Mouse (Mus musculus) MEL (cell line): ENCODE data around the gene Glrx2. TPM values are rescaled to one million over a fixed set of nuclear protein-coding genes. Genes with fewer than 3 reads are reported as not detected.

ENCODE experiments used
- DNase-seq: peaks from one replicate; pipeline ENCODE4 v3.0.0; 2011; ENCODE audit warnings: low read depth, low spot score
- H3K27ac ChIP-seq: 2 replicates; pipeline ENCODE4 v1.5.1; 2012; ENCODE audit warnings: low read depth, mild to moderate bottlenecking, control low read depth, low read length, moderate library complexity; ENCODE audit not compliant: control insufficient read depth
- H3K27me3 ChIP-seq, 2 experiments: fragments of 150-350 bp in 1 of 2; sonication (generic) in 1 of 2; 2 replicates each; pipeline ENCODE4 v1.6.1; 2012; ENCODE audit warnings: low read length in 2 of 2, mild to moderate bottlenecking in 2 of 2, improper control_type of control experiment in 1 of 2, moderate library complexity in 1 of 2; ENCODE audit not compliant: insufficient read depth in 2 of 2, control insufficient read depth in 1 of 2
- H3K36me3 ChIP-seq, 2 experiments: 2 replicates each; pipeline ENCODE4 v1.6.1; 2012 to 2014; ENCODE audit warnings: low read length in 2 of 2, improper control_type of control experiment in 1 of 2, inconsistent platforms in 1 of 2, mild to moderate bottlenecking in 1 of 2; ENCODE audit not compliant: insufficient read depth in 2 of 2, control insufficient read depth in 1 of 2
- H3K4me1 ChIP-seq, 2 experiments: fragments of 150-350 bp in 1 of 2; sonication (generic) in 1 of 2; 2 replicates each; pipeline ENCODE4 v1.6.1; 2012; ENCODE audit warnings: low read length in 2 of 2, improper control_type of control experiment in 1 of 2, mild to moderate bottlenecking in 1 of 2; ENCODE audit not compliant: insufficient read depth in 2 of 2, control insufficient read depth in 1 of 2
- H3K4me3 ChIP-seq, 2 experiments: fragments of 150-350 bp in 1 of 2; sonication (generic) in 1 of 2; 2 replicates each; pipeline ENCODE4 v1.5.1; 2012; ENCODE audit warnings: low read depth in 2 of 2, low read length in 2 of 2, mild to moderate bottlenecking in 2 of 2, moderate library complexity in 2 of 2, control low read depth in 1 of 2, improper control_type of control experiment in 1 of 2; ENCODE audit not compliant: control insufficient read depth in 1 of 2, insufficient read depth in 1 of 2
- H3K79me2 ChIP-seq: 2 replicates; pipeline ENCODE4 v1.6.1; 2012; ENCODE audit warnings: mild to moderate bottlenecking, low read length, moderate library complexity; ENCODE audit not compliant: control insufficient read depth, poor library complexity, insufficient read depth
- H3K9ac ChIP-seq: 2 replicates; pipeline ENCODE4 v1.6.1; 2012; ENCODE audit warnings: low read depth, mild to moderate bottlenecking, control low read depth, low read length, moderate library complexity; ENCODE audit not compliant: control insufficient read depth, poor library complexity, severe bottlenecking
- H3K9me3 ChIP-seq: fragments of 150-350 bp; sonication (generic); replicated peaks from 2 replicates; pipeline ENCODE4 v1.6.1; 2012; ENCODE audit warnings: mild to moderate bottlenecking, low read length, improper control_type of control experiment, moderate library complexity; ENCODE audit not compliant: insufficient read depth
- CHD1 ChIP-seq: IDR thresholded peaks from 2 replicates; pipeline ENCODE4 v1.6.1; 2012; ENCODE audit warnings: low read depth, mild to moderate bottlenecking, inconsistent platforms, low read length, improper control_type of control experiment
- CHD2 ChIP-seq: IDR thresholded peaks from 2 replicates; pipeline ENCODE4 v1.6.1; 2011; ENCODE audit warnings: low read length, improper control_type of control experiment
- GATA1 ChIP-seq: IDR thresholded peaks from 2 replicates; pipeline ENCODE4 v1.6.1; 2011; ENCODE audit warnings: low read depth, low read length, improper control_type of control experiment
- JUND ChIP-seq: IDR thresholded peaks from 2 replicates; pipeline ENCODE4 v1.6.1; 2011; ENCODE audit warnings: low read depth, mild to moderate bottlenecking, improper control_type of control experiment, low read length
- MAX ChIP-seq: IDR thresholded peaks from 2 replicates; pipeline ENCODE4 v1.6.1; 2011; ENCODE audit warnings: low read length, improper control_type of control experiment
- MAZ ChIP-seq: IDR thresholded peaks from 2 replicates; pipeline ENCODE4 v1.6.1; 2012; ENCODE audit warnings: low read depth, mild to moderate bottlenecking, inconsistent platforms, low read length, improper control_type of control experiment
- MYB ChIP-seq: IDR thresholded peaks from 2 replicates; pipeline ENCODE4 v1.6.1; 2011; ENCODE audit warnings: mild to moderate bottlenecking, low read depth, low read length, improper control_type of control experiment
- MYC ChIP-seq: IDR thresholded peaks from 2 replicates; pipeline ENCODE4 v1.6.1; 2011; ENCODE audit warnings: low read depth, mild to moderate bottlenecking, low read length, improper control_type of control experiment, moderate library complexity
- SIN3A ChIP-seq: IDR thresholded peaks from 2 replicates; pipeline ENCODE4 v1.6.1; 2012; ENCODE audit warnings: low read length, improper control_type of control experiment, inconsistent platforms
- ZKSCAN1 ChIP-seq: IDR thresholded peaks from 2 replicates; pipeline ENCODE4 v1.6.1; 2012; ENCODE audit warnings: low read depth, mild to moderate bottlenecking, inconsistent platforms, low read length, improper control_type of control experiment, moderate library complexity
- ZNF384 ChIP-seq: IDR thresholded peaks from 2 replicates; pipeline ENCODE4 v1.6.1; 2012; ENCODE audit warnings: low read depth, mild to moderate bottlenecking, inconsistent platforms, low read length, improper control_type of control experiment
- polyA plus RNA-seq, 2 experiments: library from polyadenylated mRNA; stranded (reverse) in 1 of 2; unstranded in 1 of 2; fragments of >175 nt in 1 of 2; fragments of >200 nt in 1 of 2; gene quantifications; 2 replicates each; pipeline versions ENCODE4 v1.2.1 to v1.2.4; 2012; ENCODE audit warnings: low replicate concordance in 2 of 2, low read depth in 1 of 2; ENCODE audit not compliant: insufficient read length in 2 of 2, insufficient read depth in 1 of 2, missing spikeins in 1 of 2
- total RNA-seq: library from RNA; depleted of rRNA; stranded (reverse); fragments of 300-350 nt; gene quantifications from 2 replicates; pipeline ENCODE4 v1.2.3, GENCODE M21; 2012

The Glrx2 gene
- total and polyA plus RNA-seq, 3 experiments: 25.3 to 61.6 TPM; not detected in 1

DNA sequence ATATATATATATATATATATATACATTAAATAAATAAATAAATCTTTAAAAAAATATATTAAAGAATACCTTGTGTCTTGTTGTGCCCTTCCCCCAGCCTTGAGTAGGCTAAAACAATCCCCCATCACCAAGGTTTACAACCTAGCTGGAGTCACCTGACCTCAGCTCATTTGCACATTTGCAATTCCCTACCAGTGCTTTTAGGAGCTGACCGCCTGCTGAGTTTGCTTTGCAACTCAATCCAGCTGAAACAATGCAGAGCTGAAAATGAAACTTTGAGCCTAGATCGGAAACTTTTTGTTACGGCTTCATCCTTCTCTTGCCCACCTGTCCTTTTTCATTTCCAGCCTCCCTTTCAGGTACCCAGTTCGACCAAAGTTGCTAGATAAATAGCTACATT, 15.6 kb downstream of the Glrx2 start:
- H3K36me3 ChIP-seq: no peaks in the 10 kb centered on the region
- TF ChIP-seq ZKSCAN1 (no peak), MAX (no peak), SIN3A (no peak), MYB (no peak), JUND (no peak), MYC (no peak), GATA1 (no peak), MAZ (no peak), CHD2 (no peak)
- no peak overlapping the region for H3K27ac ChIP-seq
- H3K27me3 ChIP-seq: no peaks in the 10 kb centered on the region
- no peak overlapping the region for H3K9ac ChIP-seq
- DNase-seq: no peak
- no peaks in the 10 kb centered on the region for H3K79me2 ChIP-seq
- no peaks in the 10 kb centered on the region for H3K9me3 ChIP-seq
- H3K4me1 ChIP-seq: no peaks in the 10 kb centered on the region
- H3K4me3 ChIP-seq: no peak overlapping the region

GRCm38 (mm10) chr1:143733914-143734410, 17.8 kb downstream of the Glrx2 start:
- Histone ChIP-seq H3K9me3 (no peaks in the 10 kb centered on the region), H3K27ac (no peak overlapping the region), H3K27me3 (no peaks in the 10 kb centered on the region), H3K36me3 (no peaks in the 10 kb centered on the region), H3K4me3 (no peak overlapping the region), H3K79me2 (no peaks in the 10 kb centered on the region), H3K4me1 (no peaks in the 10 kb centered on the region)
- DNase-seq: no peak
- no peak for TF ChIP-seq ZKSCAN1
- TF ChIP-seq, all 39 proteins: peak for 0
- H3K9ac ChIP-seq: no peak overlapping the region

DNA sequence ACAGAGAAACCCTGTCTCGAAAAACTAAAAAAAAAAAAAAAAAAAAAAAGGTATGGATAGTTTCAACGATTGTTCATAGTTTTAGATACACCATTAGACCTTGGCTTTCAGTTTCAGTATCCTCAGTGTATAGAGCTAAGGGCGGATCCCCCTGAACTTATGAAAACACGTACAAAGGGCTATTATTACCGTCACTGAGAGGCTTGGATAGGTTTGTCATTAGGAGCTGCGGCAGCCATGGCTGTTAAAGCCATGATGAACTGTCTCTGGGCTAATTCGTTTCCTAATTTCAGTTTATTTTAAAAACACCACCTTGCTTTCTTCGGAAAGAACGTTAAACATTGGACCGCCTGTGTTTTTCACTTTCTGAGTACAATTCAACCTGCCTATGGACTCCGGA, 22.7 kb downstream of the Glrx2 start:
- peak; percentile 55 for DNase-seq
- Histone ChIP-seq H3K36me3 (peaks cover 0 to 10% of the 10 kb centered on the region in 2 experiments; a peak in 2 of 4 replicates), H3K79me2 (no peaks in the 10 kb centered on the region; the same call in 1 of the 2 replicates), H3K9me3 (no peaks in the 10 kb centered on the region), H3K4me3 (peak overlapping the region; percentile 67 to 94), H3K27me3 (no peaks in the 10 kb centered on the region), H3K9ac (peak overlapping the region; percentile 76), H3K27ac (0 out of 2 replicates have a peak overlapping the region, but pooled peaks have one; percentile 4), H3K4me1 (no peaks in the 10 kb centered on the region; a peak in 1 of 4 replicates)
- 0 out of 2 replicates have a peak, but pooled peaks have one; percentile 18 for TF ChIP-seq ZNF384
- TF ChIP-seq CHD1: no peak
